Mouse (Mus musculus) intestine, embryonic 16.5 days (tissue): ENCODE measurements around the gene Cnot6. TPM values are rescaled to one million over a fixed set of nuclear protein-coding genes. Genes with fewer than 3 reads are reported as not detected.

Experiments used
- ATAC-seq: fragments of 200-750 bp; cut with Nextera tagmentation; 2 replicates; pipeline ENCODE4 v1.8.0; 2017; ENCODE audit warnings: moderate TSS enrichment, moderate library complexity
- H3K27ac ChIP-seq: fragments of 300-500 bp; sonication (generic); 2 replicates; pipeline ENCODE4 v1.5.1; 2014; ENCODE audit warnings: mild to moderate bottlenecking, low read length
- H3K27me3 ChIP-seq: fragments of 300-500 bp; sonication (generic); replicated peaks from 2 replicates; pipeline ENCODE4 v1.6.1; 2014; ENCODE audit warnings: low read length, control low read depth, mixed read lengths; ENCODE audit not compliant: control insufficient read depth, insufficient read depth
- H3K36me3 ChIP-seq: fragments of 300-500 bp; sonication (generic); 2 replicates; pipeline ENCODE4 v1.6.1; 2014; ENCODE audit warnings: low read length, control low read depth; ENCODE audit not compliant: control insufficient read depth, insufficient read depth
- H3K4me1 ChIP-seq: fragments of 300-500 bp; sonication (generic); 2 replicates; pipeline ENCODE4 v1.6.1; 2014; ENCODE audit warnings: low read length, control low read depth, mixed read lengths; ENCODE audit not compliant: control insufficient read depth, insufficient read depth
- H3K4me2 ChIP-seq: fragments of 300-500 bp; sonication (generic); 2 replicates; pipeline ENCODE4 v1.6.1; 2014; ENCODE audit warnings: low read depth, low read length, control low read depth
- H3K4me3 ChIP-seq: fragments of 300-500 bp; sonication (generic); 2 replicates; pipeline ENCODE4 v1.5.1; 2014; ENCODE audit warnings: mild to moderate bottlenecking, low read length
- H3K9ac ChIP-seq: fragments of 300-500 bp; sonication (generic); 2 replicates; pipeline ENCODE4 v1.6.1; 2014; ENCODE audit warnings: low read depth, low read length
- H3K9me3 ChIP-seq: fragments of 300-500 bp; sonication (generic); 2 replicates; pipeline ENCODE4 v1.6.1; 2016; ENCODE audit warnings: low read length, control low read depth; ENCODE audit not compliant: control insufficient read depth
- WGBS: fragments of 180-500 bp; shearing (Covaris S2); extraction: QIAGEN DNeasy Blood & Tissue Kit; methylation state at CpG from one replicate; pipeline ENCODE4 v1.1.7; 2014; 5-methylcytosine and 5-hydroxymethylcytosine counted together
- polyA plus RNA-seq: library from polyadenylated mRNA; unstranded; fragments of >200 nt; fragmentation: Nextera tagmentation; extraction: Ambion mirVana; gene quantifications from 2 replicates; pipeline ENCODE4 v1.2.1, GENCODE M21; 2015

The Cnot6 gene
- polyA plus RNA-seq, 1 experiment from 2014 or later, result 26.9 TPM

DNA sequence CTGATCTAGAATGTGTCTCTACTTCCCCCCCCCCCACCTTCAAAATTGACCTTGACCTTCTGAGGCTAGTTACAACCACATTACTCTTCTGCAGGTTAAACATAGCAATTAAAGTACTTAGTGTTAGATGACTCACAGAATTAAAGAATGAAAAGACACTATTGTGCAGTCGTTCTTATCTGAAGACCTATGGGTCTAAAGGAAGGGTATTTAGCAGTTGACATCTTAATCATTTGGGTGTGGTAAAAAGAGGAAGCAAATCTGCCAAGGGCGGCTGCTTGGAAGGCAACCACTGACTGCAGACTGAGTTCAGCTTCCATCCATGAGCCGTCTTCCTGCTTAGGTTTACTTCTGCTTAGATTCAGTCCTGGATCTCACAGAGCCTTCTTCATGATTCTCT lies 27.3 kb upstream of the Cnot6 start:
- Histone ChIP-seq H3K27me3 (no peaks in the 10 kb centered on the region), H3K9me3 (no peaks in the 10 kb centered on the region), H3K27ac (no peak overlapping the region), H3K9ac (no peak overlapping the region), H3K36me3 (no peaks in the 10 kb centered on the region), H3K4me3 (no peak overlapping the region), H3K4me1 (no peaks in the 10 kb centered on the region), H3K4me2 (no peak overlapping the region)
- ATAC-seq, result no peak
- 45% methylated on average over 3 of the region's 3 CpGs for WGBS

DNA sequence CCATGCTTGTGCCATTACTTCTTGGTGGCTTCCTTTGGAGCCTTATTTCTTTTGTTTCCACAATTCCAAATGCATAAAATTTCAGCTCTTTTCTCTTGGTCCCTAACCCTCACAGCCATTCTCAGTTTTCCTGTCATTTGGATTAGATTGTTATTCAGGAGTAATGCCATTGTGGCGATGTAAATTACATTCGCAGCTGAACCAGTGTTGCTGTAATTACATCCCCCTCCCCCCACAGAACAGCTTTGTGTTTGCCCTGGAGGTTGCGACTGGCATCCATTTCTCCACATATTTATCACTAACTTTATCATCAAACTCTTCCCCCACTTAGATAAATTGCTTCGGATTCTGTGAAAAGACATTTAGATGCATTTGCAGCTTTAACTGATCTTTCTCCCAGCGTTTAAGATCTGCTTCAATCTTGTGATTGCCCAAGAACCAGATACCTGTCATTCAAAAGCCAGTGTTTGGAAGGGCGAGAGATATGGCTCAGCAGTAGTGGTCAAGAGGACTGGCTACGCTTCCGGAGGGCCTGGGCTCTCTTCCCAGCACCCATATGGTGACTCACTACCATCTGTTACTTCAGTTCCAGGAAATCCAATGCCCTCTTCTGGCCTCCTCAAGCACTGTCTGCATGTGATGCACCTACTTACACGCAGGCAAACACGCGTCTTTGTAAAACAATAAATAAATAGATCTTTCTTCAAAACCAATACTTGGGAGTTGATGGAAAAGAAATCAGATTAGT lies 26.3 kb upstream of the Cnot6 start:
- H3K27ac ChIP-seq, result no peak overlapping the region
- 83% methylated on average over 11 of the region's 11 CpGs for WGBS
- no peaks in the 10 kb centered on the region for H3K4me1 ChIP-seq
- H3K36me3 ChIP-seq, result no peaks in the 10 kb centered on the region
- no peak for ATAC-seq
- H3K4me2 ChIP-seq, result no peak overlapping the region
- no peaks in the 10 kb centered on the region for H3K9me3 ChIP-seq
- H3K27me3 ChIP-seq, result no peaks in the 10 kb centered on the region
- H3K4me3 ChIP-seq, result no peak overlapping the region
- H3K9ac ChIP-seq, result no peak overlapping the region

DNA sequence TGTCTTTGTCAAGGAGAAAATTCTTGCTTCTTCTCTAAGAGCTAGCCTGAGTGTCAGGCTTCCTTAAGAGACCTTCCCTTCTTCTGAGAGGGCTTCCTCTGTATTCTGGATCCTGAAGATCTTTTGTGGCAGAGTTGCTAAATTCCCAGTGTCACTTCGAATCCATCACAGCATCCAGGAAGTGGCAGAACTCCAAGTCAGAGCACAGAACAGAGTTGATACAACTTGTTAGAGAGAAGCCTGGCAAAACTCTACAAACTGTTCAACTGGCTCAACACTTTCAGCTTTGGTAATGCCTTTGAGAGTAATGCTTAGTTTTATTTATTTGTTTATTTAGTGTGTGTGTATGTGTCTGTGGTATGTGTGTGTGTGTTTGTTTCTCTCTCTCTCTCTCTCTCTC lies 25.1 kb upstream of the Cnot6 start:
- 31% methylated on average over 1 of the region's 1 CpGs for WGBS

DNA sequence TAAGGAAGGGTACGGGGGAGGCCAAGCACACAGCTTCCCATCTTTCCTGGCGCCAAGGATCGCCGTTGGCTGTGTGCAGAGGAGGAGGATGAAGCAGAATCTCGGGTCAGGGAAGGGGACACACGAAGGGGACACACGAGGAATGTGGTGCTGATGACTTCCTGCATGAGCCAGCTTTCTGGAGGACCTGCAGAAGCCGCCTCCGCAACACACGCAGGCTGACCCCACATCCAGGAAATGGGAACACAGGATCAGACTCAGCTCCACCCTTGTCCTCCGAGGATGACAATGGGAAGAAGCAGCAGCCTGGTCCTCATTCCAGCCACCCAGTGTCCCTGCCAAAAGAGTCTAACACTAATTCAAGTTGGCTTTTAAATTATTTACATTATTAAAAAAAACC lies 22.2 kb upstream of the Cnot6 start:
- WGBS, result 81% methylated on average over 11 of the region's 11 CpGs
- Histone ChIP-seq H3K27me3 (no peaks in the 10 kb centered on the region), H3K4me2 (no peak overlapping the region), H3K27ac (no peak overlapping the region), H3K4me3 (no peak overlapping the region), H3K9me3 (no peaks in the 10 kb centered on the region), H3K36me3 (no peaks in the 10 kb centered on the region), H3K4me1 (no peaks in the 10 kb centered on the region), H3K9ac (no peak overlapping the region)
- no peak for ATAC-seq

More for the DNA sequence above, 25.1 kb upstream of the Cnot6 start:
- Histone ChIP-seq H3K4me1 (no peaks in the 10 kb centered on the region), H3K9ac (no peak overlapping the region), H3K36me3 (no peaks in the 10 kb centered on the region), H3K4me3 (no peak overlapping the region), H3K4me2 (no peak overlapping the region), H3K27me3 (no peaks in the 10 kb centered on the region), H3K9me3 (no peaks in the 10 kb centered on the region), H3K27ac (no peak overlapping the region)
- no peak for ATAC-seq

DNA sequence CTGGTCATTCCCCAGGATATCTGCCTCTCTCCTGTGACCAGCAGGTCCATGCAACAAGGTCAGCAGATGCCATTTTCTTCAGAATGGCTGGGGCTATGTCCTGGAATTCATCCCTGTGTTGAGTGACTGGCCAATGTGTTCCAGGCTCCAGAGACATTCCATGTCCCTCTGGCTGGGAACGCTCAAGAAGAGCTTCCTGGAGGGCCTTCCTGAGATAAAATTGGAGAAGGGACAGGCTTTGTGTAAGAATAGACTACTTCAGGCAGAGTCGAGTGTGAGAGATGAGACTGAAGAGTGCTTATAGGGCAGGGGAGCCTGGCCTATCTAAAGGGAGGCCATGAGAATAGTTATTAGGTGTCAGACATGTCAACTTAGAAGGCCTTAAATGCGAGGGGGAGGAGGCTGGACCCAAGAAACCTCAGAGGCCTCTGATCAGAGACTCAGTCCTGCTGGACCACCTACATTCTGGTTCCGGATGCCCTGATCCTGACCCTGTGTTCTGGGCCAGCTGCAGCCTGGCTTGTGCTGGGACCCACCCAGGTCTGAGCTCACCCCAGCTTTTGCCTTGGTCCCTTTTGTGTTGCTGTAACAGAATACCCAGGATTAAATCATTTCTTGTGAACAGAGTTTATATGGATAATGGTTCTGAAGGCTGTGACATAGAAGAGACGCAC lies 17.9 kb upstream of the Cnot6 start:
- no peak overlapping the region for H3K9ac ChIP-seq
- H3K36me3 ChIP-seq, result no peaks in the 10 kb centered on the region
- no peak overlapping the region for H3K4me3 ChIP-seq
- no peaks in the 10 kb centered on the region for H3K4me1 ChIP-seq
- no peak overlapping the region for H3K4me2 ChIP-seq
- H3K9me3 ChIP-seq, result no peaks in the 10 kb centered on the region
- no peak for ATAC-seq
- 81% methylated on average over 5 of the region's 5 CpGs for WGBS
- H3K27me3 ChIP-seq, result no peaks in the 10 kb centered on the region
- H3K27ac ChIP-seq, result no peak overlapping the region

DNA sequence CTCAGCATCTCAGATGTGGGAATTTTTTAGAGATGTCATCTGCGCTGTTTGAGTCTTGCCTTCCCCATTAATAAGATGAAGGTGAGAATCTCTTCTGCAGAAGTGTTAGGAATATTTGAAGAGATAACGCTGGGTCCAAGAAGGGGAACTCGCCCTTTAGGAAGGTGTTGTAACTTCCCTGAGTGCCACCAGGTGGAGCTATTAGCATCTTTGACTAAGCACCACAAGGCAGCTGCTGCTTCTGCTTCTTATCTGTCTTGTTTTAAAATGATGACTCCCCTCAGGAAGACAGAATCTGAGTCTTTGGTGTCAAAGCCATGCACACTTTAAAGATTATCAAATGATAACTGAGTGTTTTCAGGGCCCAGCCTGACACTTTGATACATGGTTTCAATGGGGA lies 15.4 kb upstream of the Cnot6 start:
- H3K27me3 ChIP-seq, result no peaks in the 10 kb centered on the region
- H3K9ac ChIP-seq, result no peak overlapping the region
- no peaks in the 10 kb centered on the region for H3K36me3 ChIP-seq
- H3K4me2 ChIP-seq, result no peak overlapping the region
- WGBS, result 11% methylated on average over 3 of the region's 3 CpGs
- no peaks in the 10 kb centered on the region for H3K4me1 ChIP-seq
- no peak overlapping the region for H3K4me3 ChIP-seq
- H3K9me3 ChIP-seq, result no peaks in the 10 kb centered on the region
- H3K27ac ChIP-seq, result no peak overlapping the region
- no peak for ATAC-seq

DNA sequence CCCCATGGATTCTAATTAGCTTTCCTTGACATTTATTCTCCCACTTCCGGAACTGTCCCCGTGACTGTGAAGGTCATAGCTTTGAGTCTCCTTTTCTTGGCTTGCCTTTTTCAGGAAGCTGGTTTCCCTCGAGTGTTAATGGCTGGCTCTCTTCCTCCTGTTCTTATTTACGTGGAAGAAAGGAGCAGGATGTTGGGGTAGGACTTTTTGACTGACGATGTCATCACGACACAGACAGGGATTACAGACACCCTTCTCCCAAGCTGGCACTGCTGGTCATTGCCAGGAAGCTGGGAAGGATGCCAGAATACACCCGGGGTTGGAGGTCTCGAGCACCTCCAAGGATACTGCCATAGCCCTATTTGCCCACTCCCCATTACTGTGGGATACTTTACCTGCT lies 14.3 kb upstream of the Cnot6 start:
- Histone ChIP-seq H3K9ac (no peak overlapping the region), H3K27me3 (no peaks in the 10 kb centered on the region), H3K27ac (no peak overlapping the region), H3K36me3 (no peaks in the 10 kb centered on the region), H3K4me3 (no peak overlapping the region), H3K9me3 (no peaks in the 10 kb centered on the region), H3K4me1 (no peaks in the 10 kb centered on the region), H3K4me2 (no peak overlapping the region)
- WGBS, result 70% methylated on average over 8 of the region's 8 CpGs
- ATAC-seq, result no peak

DNA sequence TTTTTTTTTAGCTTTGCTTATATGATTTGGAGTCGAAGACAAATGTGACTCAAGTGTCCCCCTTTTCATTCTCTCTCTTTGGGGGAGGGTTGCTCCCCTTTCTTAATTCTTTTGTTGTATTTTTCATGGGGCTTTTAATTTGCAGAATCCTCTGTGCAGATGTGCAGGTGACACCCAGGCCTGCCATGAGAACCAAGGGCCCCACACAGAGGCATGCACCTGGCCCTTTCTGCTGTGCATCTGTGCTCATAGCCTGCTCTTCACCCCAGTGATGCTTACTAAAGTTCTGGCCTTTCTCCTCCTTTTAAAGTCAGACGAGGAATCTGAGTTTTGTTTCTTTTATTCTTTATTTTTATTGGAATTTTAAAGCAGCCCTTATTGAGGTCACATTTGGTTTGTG lies 12.2 kb upstream of the Cnot6 start:
- no peaks in the 10 kb centered on the region for H3K36me3 ChIP-seq
- WGBS, result 76% methylated on average over 2 of the region's 2 CpGs
- H3K4me3 ChIP-seq, result no peak overlapping the region
- ATAC-seq, result no peak
- no peaks in the 10 kb centered on the region for H3K27me3 ChIP-seq
- no peak overlapping the region for H3K9ac ChIP-seq
- H3K4me2 ChIP-seq, result no peak overlapping the region
- no peak overlapping the region for H3K27ac ChIP-seq
- no peaks in the 10 kb centered on the region for H3K9me3 ChIP-seq
- H3K4me1 ChIP-seq, result no peaks in the 10 kb centered on the region

DNA sequence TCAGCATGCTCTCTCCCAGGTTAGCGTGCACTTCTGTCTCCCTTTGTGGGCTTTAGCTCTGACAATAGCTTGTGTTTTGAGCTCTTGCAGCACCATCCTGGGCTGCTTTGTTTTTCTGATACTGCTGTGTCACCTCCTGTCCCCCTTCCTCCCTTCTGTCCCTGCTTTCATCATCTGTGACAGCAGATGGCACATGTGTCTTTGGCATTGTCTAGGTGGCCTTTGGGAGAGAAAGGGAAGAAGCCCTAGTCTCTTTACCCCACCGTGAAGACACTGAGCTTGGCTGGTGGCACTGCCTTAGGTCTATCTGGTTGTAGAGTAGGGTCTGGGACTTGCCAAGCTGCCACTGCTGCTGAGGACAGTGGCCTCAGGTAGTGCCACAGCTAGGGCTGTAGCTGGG lies 10.8 kb upstream of the Cnot6 start:
- Histone ChIP-seq H3K4me3 (no peak overlapping the region), H3K36me3 (no peaks in the 10 kb centered on the region), H3K27ac (no peak overlapping the region), H3K4me1 (no peaks in the 10 kb centered on the region), H3K9me3 (no peaks in the 10 kb centered on the region), H3K27me3 (no peaks in the 10 kb centered on the region), H3K4me2 (no peak overlapping the region), H3K9ac (no peak overlapping the region)
- 82% methylated on average over 2 of the region's 2 CpGs for WGBS
- no peak for ATAC-seq
